Mouse (Mus musculus): ENCODE measurements around the gene Gm3739.
"Not testable (repeated sequence)": the region's sequence is repeated elsewhere in the genome, so short reads cannot be mapped to it uniquely, and the experiment has no call there.

- TF ChIP-seq MAX (IDR thresholded peaks at IDR 0.05; ENCODE audit: low read length); ZNF384 (IDR thresholded peaks at IDR 0.05; ENCODE audit: low read depth, low read length); MAZ (IDR thresholded peaks at IDR 0.05; ENCODE audit: low read depth, low read length); POLR2A (IDR thresholded peaks at IDR 0.05; ENCODE audit: low read depth, low read length); PAX5 (IDR thresholded peaks at IDR 0.05; ENCODE audit: low read length); E2F4 (IDR thresholded peaks at IDR 0.05; ENCODE audit: insufficient replicate concordance, low read depth, low read length); IRF4 (IDR thresholded peaks at IDR 0.05; ENCODE audit: low read depth, low read length); CTCF (conservative IDR thresholded peaks at IDR 0.05 in 1 of 2, IDR thresholded peaks at IDR 0.05 in 1 of 2; ENCODE audit: low read depth in 2 of 2, low read length in 2 of 2); KAT2A (IDR thresholded peaks at IDR 0.05; ENCODE audit: insufficient replicate concordance, low read length); NELFE (IDR thresholded peaks at IDR 0.05; ENCODE audit: low read depth, low read length); MAFK (IDR thresholded peaks at IDR 0.05; ENCODE audit: insufficient replicate concordance, low read length); EP300 (IDR thresholded peaks at IDR 0.05; ENCODE audit: low read length); ZC3H11A (IDR thresholded peaks at IDR 0.05; ENCODE audit: low read depth, low read length); CHD2 (IDR thresholded peaks at IDR 0.05; ENCODE audit: low read length): not testable (repeated sequence)
These were observed at the start of gene Gm3739 for GRCm38 (mm10) chr14:7314661-7315060.

All from CH12.LX (cell line).